Mouse (Mus musculus) G1E (cell line): ENCODE data around the gene Cdipt.

Source experiments
- CTCF ChIP-seq: IDR thresholded peaks from 2 replicates; pipeline ENCODE4 v1.5.1; 2012; ENCODE audit warnings: low read depth, low read length, inconsistent platforms, mixed read lengths
- POLR2AphosphoS5 ChIP-seq: IDR thresholded peaks from 2 replicates; pipeline ENCODE4 v1.6.1; 2012; ENCODE audit warnings: low read depth, low read length, inconsistent platforms; ENCODE audit not compliant: insufficient replicate concordance

- no peak for TF ChIP-seq CTCF
- no peak for TF ChIP-seq POLR2AphosphoS5
Observed at GRCm38 (mm10) chr7:127018416-127019305, 42.9 kb downstream of the Cdipt start.
